Mouse (Mus musculus) c-Kit-negative CD71-positive TER-119-positive erythroid progenitor cells, embryonic 14.5 days (primary cell): Measurements from ENCODE around the gene Timp3.
"Not testable (repeated sequence)": the region's sequence is repeated elsewhere in the genome, so short reads cannot be mapped to it uniquely, and the experiment has no call there.

Experiments
- DNase-seq: peaks from one replicate; pipeline ENCODE4 v3.0.0-alpha.2; 2013; ENCODE audit warnings: low read depth, low spot score

Gene Timp3

GRCm38 (mm10) chr10:86351287-86351686 lies 51.1 kb downstream of the Timp3 start:
- DNase-seq, result peak; percentile 51

- DNase-seq, result peak; percentile 50
Observed at GRCm38 (mm10) chr10:86352521-86352920, 52.3 kb downstream of the Timp3 start.

- peak; percentile 56 for DNase-seq
Observed at GRCm38 (mm10) chr10:86356819-86357563, 56.8 kb downstream of the Timp3 start.

- no peak for DNase-seq
Observed at GRCm38 (mm10) chr10:86358307-86358975, 58.3 kb downstream of the Timp3 start.

GRCm38 (mm10) chr10:86359208-86359607 lies 59.0 kb downstream of the Timp3 start:
- no peak for DNase-seq

GRCm38 (mm10) chr10:86359699-86360098 lies 59.5 kb downstream of the Timp3 start:
- DNase-seq, result no peak

GRCm38 (mm10) chr10:86363669-86364309 lies 63.6 kb downstream of the Timp3 start:
- no peak for DNase-seq

- DNase-seq, result no peak
Observed at GRCm38 (mm10) chr10:86365632-86366092, 65.5 kb downstream of the Timp3 start.

GRCm38 (mm10) chr10:86367346-86367745 lies 67.2 kb downstream of the Timp3 start:
- no peak for DNase-seq

GRCm38 (mm10) chr10:86368811-86369210 lies 68.6 kb downstream of the Timp3 start:
- DNase-seq, result no peak

GRCm38 (mm10) chr10:86369346-86369745 lies 69.2 kb downstream of the Timp3 start:
- no peak for DNase-seq

- DNase-seq, result no peak
Observed at GRCm38 (mm10) chr10:86371561-86371960, 71.4 kb downstream of the Timp3 start.

GRCm38 (mm10) chr10:86374061-86374460 lies 73.9 kb downstream of the Timp3 start:
- no peak for DNase-seq

GRCm38 (mm10) chr10:86375903-86376302 lies 75.7 kb downstream of the Timp3 start:
- no peak for DNase-seq

- DNase-seq, result no peak
Observed at GRCm38 (mm10) chr10:86376392-86377185, 76.4 kb downstream of the Timp3 start.

- DNase-seq, result not testable (repeated sequence)
Observed at GRCm38 (mm10) chr10:86378803-86379202, 78.6 kb downstream of the Timp3 start.

GRCm38 (mm10) chr10:86380626-86381025 lies 80.5 kb downstream of the Timp3 start:
- DNase-seq, result no peak

- no peak for DNase-seq
Observed at GRCm38 (mm10) chr10:86381150-86381921, 81.2 kb downstream of the Timp3 start.

GRCm38 (mm10) chr10:86381922-86382260 lies 81.7 kb downstream of the Timp3 start:
- no peak for DNase-seq

- DNase-seq, result no peak
Observed at GRCm38 (mm10) chr10:86384655-86385054, 84.5 kb downstream of the Timp3 start.

- DNase-seq, result no peak
Observed at GRCm38 (mm10) chr10:86385656-86386055, 85.5 kb downstream of the Timp3 start.
